Mouse (Mus musculus) midbrain, embryonic 13.5 days (tissue): ENCODE measurements at regions not wholly inside any gene's neighbourhood (a gene's known extent, or its start where the extent isn't known, plus 50 kb on each side); places are given as distances from the start of the nearest gene placed in this dataset.

Experiments
- ATAC-seq: fragments of 200-750 bp; cut with Nextera tagmentation; 2 replicates; pipeline ENCODE4 v1.8.0; 2017; ENCODE audit warnings: mild to moderate bottlenecking, moderate TSS enrichment, moderate library complexity
- H3K27ac ChIP-seq: fragments of 300-500 bp; sonication (generic); 2 replicates; pipeline ENCODE4 v1.5.1; 2015; ENCODE audit warnings: inconsistent platforms, mild to moderate bottlenecking, moderate library complexity
- H3K27me3 ChIP-seq: fragments of 300-500 bp; sonication (generic); 2 replicates; pipeline ENCODE4 v1.6.1; 2015; ENCODE audit warnings: mild to moderate bottlenecking, inconsistent platforms
- H3K36me3 ChIP-seq: fragments of 300-500 bp; sonication (generic); 2 replicates; pipeline ENCODE4 v1.6.1; 2015; ENCODE audit warnings: mild to moderate bottlenecking, inconsistent platforms
- H3K4me1 ChIP-seq: fragments of 300-500 bp; sonication (generic); replicated peaks from 2 replicates; pipeline ENCODE4 v1.6.1; 2015; ENCODE audit warnings: inconsistent platforms
- H3K4me2 ChIP-seq: fragments of 300-500 bp; sonication (generic); replicated peaks from 2 replicates; pipeline ENCODE4 v1.6.1; 2015; ENCODE audit warnings: moderate library complexity, mild to moderate bottlenecking, inconsistent platforms
- H3K4me3 ChIP-seq: fragments of 300-500 bp; sonication (generic); replicated peaks from 2 replicates; pipeline ENCODE4 v1.5.1; 2015; ENCODE audit warnings: mild to moderate bottlenecking, inconsistent platforms
- H3K9ac ChIP-seq: fragments of 300-500 bp; sonication (generic); replicated peaks from 2 replicates; pipeline ENCODE4 v1.6.1; 2015; ENCODE audit warnings: mild to moderate bottlenecking, inconsistent platforms
- H3K9me3 ChIP-seq: fragments of 300-500 bp; sonication (generic); 2 replicates; pipeline ENCODE4 v1.6.1; 2016; ENCODE audit warnings: mild to moderate bottlenecking, inconsistent platforms
- WGBS: fragments of 180-500 bp; shearing (Covaris S2); methylation state at CpG from one replicate; pipeline ENCODE4 v1.1.7; 2015; 5-methylcytosine and 5-hydroxymethylcytosine counted together

- peaks cover 16% of the 10 kb centered on the region for H3K4me1 ChIP-seq
- no peaks in the 10 kb centered on the region for H3K9me3 ChIP-seq
- 43% methylated on average over 8 of the region's 8 CpGs for WGBS
- peak; percentile 84 for ATAC-seq
- H3K27me3 ChIP-seq = peaks cover 5% of the 10 kb centered on the region; the same call in 1 of the 2 replicates
- H3K9ac ChIP-seq = no peak overlapping the region
- H3K36me3 ChIP-seq = no peaks in the 10 kb centered on the region
- no peak overlapping the region for H3K27ac ChIP-seq
- H3K4me3 ChIP-seq = no peak overlapping the region
- no peak overlapping the region for H3K4me2 ChIP-seq
Observed at GRCm38 (mm10) chr3:128220776-128221550, 324.8 kb upstream of the Fam241a start.

- Histone ChIP-seq H3K27ac (no peak overlapping the region), H3K27me3 (no peaks in the 10 kb centered on the region)
Observed at GRCm38 (mm10) chr3:128217765-128218415, 321.8 kb upstream of the Fam241a start.

GRCm38 (mm10) chr3:128212256-128212655, 316.1 kb upstream of the Fam241a start:
- no peaks in the 10 kb centered on the region for H3K9me3 ChIP-seq
- H3K27ac ChIP-seq = no peak overlapping the region
- no peaks in the 10 kb centered on the region for H3K27me3 ChIP-seq
- H3K9ac ChIP-seq = no peak overlapping the region
- 73% methylated on average over 3 of the region's 3 CpGs for WGBS
- H3K4me1 ChIP-seq = no peaks in the 10 kb centered on the region
- no peak for ATAC-seq
- H3K36me3 ChIP-seq = no peaks in the 10 kb centered on the region
- H3K4me2 ChIP-seq = no peak overlapping the region
- H3K4me3 ChIP-seq = no peak overlapping the region

More at GRCm38 (mm10) chr3:128217765-128218415, 321.8 kb upstream of the Fam241a start:
- Histone ChIP-seq H3K4me2 (no peak overlapping the region), H3K9ac (no peak overlapping the region), H3K4me1 (peaks cover 16% of the 10 kb centered on the region), H3K9me3 (no peaks in the 10 kb centered on the region), H3K36me3 (no peaks in the 10 kb centered on the region), H3K4me3 (no peak overlapping the region)
- ATAC-seq = no peak
- 91% methylated on average over 5 of the region's 5 CpGs for WGBS

- no peaks in the 10 kb centered on the region for H3K27me3 ChIP-seq
- no peak for ATAC-seq
- H3K27ac ChIP-seq = no peak overlapping the region
- H3K4me3 ChIP-seq = no peak overlapping the region
- H3K4me2 ChIP-seq = no peak overlapping the region
- no peaks in the 10 kb centered on the region for H3K9me3 ChIP-seq
- H3K9ac ChIP-seq = no peak overlapping the region
- H3K36me3 ChIP-seq = no peaks in the 10 kb centered on the region
- 52% methylated on average over 1 of the region's 1 CpGs for WGBS
- peaks cover 4% of the 10 kb centered on the region; the same call in 1 of the 2 replicates for H3K4me1 ChIP-seq
Observed at GRCm38 (mm10) chr3:128210591-128210990, 314.5 kb upstream of the Fam241a start.

- H3K4me1 ChIP-seq = peaks cover 4% of the 10 kb centered on the region; the same call in 1 of the 2 replicates
- H3K4me3 ChIP-seq = no peak overlapping the region
- no peaks in the 10 kb centered on the region for H3K27me3 ChIP-seq
- ATAC-seq = no peak
- no peak overlapping the region for H3K4me2 ChIP-seq
- no peak overlapping the region for H3K27ac ChIP-seq
- H3K9ac ChIP-seq = no peak overlapping the region
- H3K36me3 ChIP-seq = no peaks in the 10 kb centered on the region
- H3K9me3 ChIP-seq = no peaks in the 10 kb centered on the region
- 48% methylated on average over 3 of the region's 3 CpGs for WGBS
Observed at GRCm38 (mm10) chr3:128206948-128207347, 310.8 kb upstream of the Fam241a start.

- Histone ChIP-seq H3K27me3 (no peaks in the 10 kb centered on the region), H3K27ac (no peak overlapping the region), H3K4me2 (no peak overlapping the region), H3K9ac (no peak overlapping the region), H3K4me1 (peaks cover 4% of the 10 kb centered on the region; the same call in 1 of the 2 replicates), H3K4me3 (no peak overlapping the region), H3K9me3 (no peaks in the 10 kb centered on the region), H3K36me3 (no peaks in the 10 kb centered on the region)
- WGBS = 44% methylated on average over 1 of the region's 1 CpGs
- ATAC-seq = 0 out of 2 replicates have a peak, but pooled peaks have one; percentile 56
Observed at GRCm38 (mm10) chr3:128206483-128206882, 310.4 kb upstream of the Fam241a start.

GRCm38 (mm10) chr3:128200574-128201235, 304.6 kb upstream of the Fam241a start:
- no peaks in the 10 kb centered on the region for H3K9me3 ChIP-seq
- H3K36me3 ChIP-seq = no peaks in the 10 kb centered on the region
- 0 out of 2 replicates have a peak, but pooled peaks cover 3% of the 10 kb centered on the region for H3K27me3 ChIP-seq
- WGBS = 90% methylated on average over 5 of the region's 5 CpGs
- H3K27ac ChIP-seq = no peak overlapping the region
- ATAC-seq = no peak
- H3K9ac ChIP-seq = no peak overlapping the region
- H3K4me1 ChIP-seq = no peaks in the 10 kb centered on the region
- no peak overlapping the region for H3K4me3 ChIP-seq
- H3K4me2 ChIP-seq = no peak overlapping the region

- no peaks in the 10 kb centered on the region for H3K9me3 ChIP-seq
Observed at GRCm38 (mm10) chr3:128199466-128199865, 303.3 kb upstream of the Fam241a start.

GRCm38 (mm10) chr3:128192046-128192800, 296.1 kb upstream of the Fam241a start:
- WGBS = 53% methylated on average over 17 of the region's 17 CpGs

More at GRCm38 (mm10) chr3:128199466-128199865, 303.3 kb upstream of the Fam241a start:
- H3K9ac ChIP-seq = no peak overlapping the region
- WGBS = 92% methylated on average over 2 of the region's 2 CpGs
- H3K27ac ChIP-seq = no peak overlapping the region
- H3K27me3 ChIP-seq = 0 out of 2 replicates have a peak, but pooled peaks cover 3% of the 10 kb centered on the region
- H3K4me1 ChIP-seq = no peaks in the 10 kb centered on the region
- ATAC-seq = no peak
- H3K4me2 ChIP-seq = no peak overlapping the region
- no peak overlapping the region for H3K4me3 ChIP-seq
- no peaks in the 10 kb centered on the region for H3K36me3 ChIP-seq

GRCm38 (mm10) chr3:128187330-128188044, 291.4 kb upstream of the Fam241a start:
- H3K9ac ChIP-seq = no peak overlapping the region
- no peak for ATAC-seq
- 93% methylated on average over 9 of the region's 9 CpGs for WGBS

More at GRCm38 (mm10) chr3:128192046-128192800, 296.1 kb upstream of the Fam241a start:
- Histone ChIP-seq H3K4me3 (no peak overlapping the region), H3K9ac (no peak overlapping the region), H3K9me3 (no peaks in the 10 kb centered on the region), H3K4me2 (no peak overlapping the region), H3K27ac (no peak overlapping the region), H3K36me3 (no peaks in the 10 kb centered on the region), H3K4me1 (peaks cover 10% of the 10 kb centered on the region; the same call in 1 of the 2 replicates), H3K27me3 (0 out of 2 replicates have a peak, but pooled peaks cover 3% of the 10 kb centered on the region)
- ATAC-seq = no peak

GRCm38 (mm10) chr3:128186278-128186677, 290.2 kb upstream of the Fam241a start:
- Histone ChIP-seq H3K27me3 (no peaks in the 10 kb centered on the region), H3K27ac (no peak overlapping the region), H3K4me3 (no peak overlapping the region), H3K36me3 (no peaks in the 10 kb centered on the region), H3K9ac (no peak overlapping the region), H3K9me3 (no peaks in the 10 kb centered on the region), H3K4me2 (no peak overlapping the region), H3K4me1 (no peaks in the 10 kb centered on the region)
- 17% methylated on average over 4 of the region's 4 CpGs for WGBS
- ATAC-seq = no peak

More at GRCm38 (mm10) chr3:128187330-128188044, 291.4 kb upstream of the Fam241a start:
- H3K9me3 ChIP-seq = no peaks in the 10 kb centered on the region
- H3K4me3 ChIP-seq = no peak overlapping the region
- no peak overlapping the region for H3K27ac ChIP-seq
- H3K27me3 ChIP-seq = no peaks in the 10 kb centered on the region
- no peaks in the 10 kb centered on the region for H3K36me3 ChIP-seq
- peaks cover 9% of the 10 kb centered on the region; the same call in 1 of the 2 replicates for H3K4me1 ChIP-seq
- no peak overlapping the region for H3K4me2 ChIP-seq
